Mouse (Mus musculus) cerebellum, adult 2 months (tissue): ENCODE measurements around the gene Foxj1. TPM values are rescaled to one million over a fixed set of nuclear protein-coding genes. Genes with fewer than 3 reads are reported as not detected.

Source experiments
- DNase-seq, 2 experiments: peaks; one replicate each; pipeline ENCODE4 v3.0.0; 2021
- H3K27ac ChIP-seq: fragments of 200-500 bp; 2 replicates; pipeline ENCODE4 v1.5.1; 2012; ENCODE audit warnings: low read length, control low read depth, inconsistent platforms; ENCODE audit not compliant: insufficient read depth
- H3K27me3 ChIP-seq: fragments of 200-500 bp; 2 replicates; pipeline ENCODE4 v1.6.1; 2012; ENCODE audit warnings: inconsistent platforms, mild to moderate bottlenecking, low read length, moderate library complexity; ENCODE audit not compliant: control insufficient read depth, insufficient read depth
- H3K4me1 ChIP-seq: fragments of 200-500 bp; 2 replicates; pipeline ENCODE4 v1.6.1; 2011; ENCODE audit warnings: low read length; ENCODE audit not compliant: control insufficient read depth, insufficient read depth
- H3K4me3 ChIP-seq: fragments of 200-500 bp; replicated peaks from 2 replicates; pipeline ENCODE3; 2011; ENCODE audit warnings: mild to moderate bottlenecking, low read depth, low read length, control low read depth; ENCODE audit not compliant: insufficient read depth
- CTCF ChIP-seq: fragments of 200-500 bp; IDR thresholded peaks from 2 replicates; pipeline ENCODE4 v1.5.1; 2011; ENCODE audit warnings: low read depth, mild to moderate bottlenecking, control low read depth, low read length, moderate library complexity, borderline replicate concordance; ENCODE audit not compliant: insufficient read depth
- POLR2A ChIP-seq: fragments of 200-500 bp; IDR thresholded peaks from 2 replicates; pipeline ENCODE4 v1.6.1; 2011; ENCODE audit warnings: low read length, control low read depth, borderline replicate concordance; ENCODE audit not compliant: insufficient read depth
- WGBS: fragments of 180-500 bp; shearing (Covaris S2); methylation state at CpG from one replicate; pipeline ENCODE4 v1.1.7; 2018; 5-methylcytosine and 5-hydroxymethylcytosine counted together
- polyA plus RNA-seq: library from polyadenylated mRNA; depleted of rRNA; stranded (reverse); fragments of >200 nt; gene quantifications from 2 replicates; pipeline ENCODE4 v1.2.3, GENCODE M21; 2012

Foxj1 gene
- polyA plus RNA-seq, 1 experiment, result 13.9 TPM

DNA sequence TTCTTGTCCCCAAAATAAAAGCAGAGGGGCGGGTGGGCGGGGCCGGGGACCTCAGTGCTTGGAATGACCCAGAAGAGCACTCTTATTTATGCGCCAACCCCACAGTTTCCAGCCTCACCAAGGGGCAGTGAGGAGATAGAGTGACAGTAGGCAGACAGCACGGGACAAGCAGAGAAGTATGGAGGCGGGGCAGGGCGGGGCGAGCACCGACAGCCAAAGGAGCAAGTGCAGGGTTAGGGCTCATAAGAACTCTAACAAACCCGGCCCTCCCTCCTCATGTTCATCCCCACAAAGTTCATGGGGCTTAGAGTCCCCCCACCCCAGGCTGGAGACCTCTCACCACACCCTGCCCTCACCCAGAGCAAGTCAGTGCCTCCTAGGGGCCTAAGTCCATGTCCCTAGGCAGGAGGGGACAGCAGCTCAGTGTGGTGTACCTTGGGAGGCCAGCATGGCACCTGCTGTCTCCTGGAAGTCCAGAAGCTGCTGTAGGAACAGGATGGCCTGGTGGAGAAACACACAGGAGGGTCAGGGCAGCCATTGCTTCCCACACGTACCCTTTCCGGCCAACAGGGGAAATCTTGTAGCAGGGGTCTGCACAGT lies 41.6 kb downstream of the Foxj1 start:
- TF ChIP-seq CTCF (no peak), POLR2A (no peak)

DNA sequence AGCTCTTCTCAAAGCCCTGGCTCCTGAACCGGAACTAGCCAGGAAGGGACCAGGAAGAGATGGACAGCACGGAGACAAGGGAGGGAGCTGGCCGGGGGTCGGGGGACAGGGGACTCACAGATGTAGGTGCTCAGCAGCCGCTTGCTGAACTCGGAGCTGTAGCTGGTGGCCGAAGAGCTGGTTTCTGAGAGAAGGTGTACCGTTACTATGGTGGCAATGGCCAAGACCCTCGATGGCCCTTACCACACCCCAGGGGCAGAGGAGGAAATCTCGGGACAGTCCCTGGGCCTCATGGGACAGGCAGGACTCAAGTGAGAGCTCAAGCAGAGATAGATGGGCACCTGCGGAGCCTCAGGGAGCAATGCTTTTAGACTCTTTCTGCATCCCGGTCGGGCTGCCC lies 42.8 kb downstream of the Foxj1 start:
- 95% methylated on average over 13 of the region's 13 CpGs for WGBS
- TF ChIP-seq CTCF (no peak), POLR2A (no peak)

More for the DNA sequence above, 41.6 kb downstream of the Foxj1 start:
- Histone ChIP-seq H3K4me1 (peaks cover 35% of the 10 kb centered on the region), H3K27ac (no peak overlapping the region), H3K27me3 (no peaks in the 10 kb centered on the region), H3K4me3 (no peak overlapping the region)
- no peak for DNase-seq
- 86% methylated on average over 12 of the region's 12 CpGs for WGBS

DNA sequence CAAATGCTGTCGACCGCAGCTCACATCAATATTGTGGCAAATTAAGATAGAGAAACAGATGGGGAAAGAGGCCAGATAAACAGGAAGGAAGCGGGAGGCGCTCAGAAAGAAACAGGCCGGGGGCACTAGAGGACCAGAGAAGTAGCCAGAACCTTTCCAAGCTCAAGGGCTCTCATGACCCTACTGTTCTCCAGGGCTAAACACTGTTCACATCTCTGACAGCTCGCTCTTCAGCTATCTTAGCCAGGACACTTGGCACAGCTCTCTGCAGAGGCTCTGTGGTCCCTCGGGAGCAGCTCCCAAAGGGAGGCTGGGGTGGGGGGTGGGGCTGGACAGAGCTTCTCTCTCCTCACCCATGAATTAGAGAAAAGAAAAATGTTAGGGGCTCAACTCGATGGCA lies 44.6 kb downstream of the Foxj1 start:
- Histone ChIP-seq H3K27ac (no peak overlapping the region), H3K4me1 (peaks cover 17% of the 10 kb centered on the region), H3K4me3 (no peak overlapping the region), H3K27me3 (no peaks in the 10 kb centered on the region)
- no peak for TF ChIP-seq POLR2A
- no peak for TF ChIP-seq CTCF
- WGBS, result 40% methylated on average over 8 of the region's 8 CpGs
- no peak for DNase-seq

More for the DNA sequence above, 42.8 kb downstream of the Foxj1 start:
- H3K27me3 ChIP-seq, result no peaks in the 10 kb centered on the region
- no peak overlapping the region for H3K4me3 ChIP-seq
- DNase-seq, result no peak
- H3K4me1 ChIP-seq, result peaks cover 28% of the 10 kb centered on the region
- no peak overlapping the region for H3K27ac ChIP-seq

DNA sequence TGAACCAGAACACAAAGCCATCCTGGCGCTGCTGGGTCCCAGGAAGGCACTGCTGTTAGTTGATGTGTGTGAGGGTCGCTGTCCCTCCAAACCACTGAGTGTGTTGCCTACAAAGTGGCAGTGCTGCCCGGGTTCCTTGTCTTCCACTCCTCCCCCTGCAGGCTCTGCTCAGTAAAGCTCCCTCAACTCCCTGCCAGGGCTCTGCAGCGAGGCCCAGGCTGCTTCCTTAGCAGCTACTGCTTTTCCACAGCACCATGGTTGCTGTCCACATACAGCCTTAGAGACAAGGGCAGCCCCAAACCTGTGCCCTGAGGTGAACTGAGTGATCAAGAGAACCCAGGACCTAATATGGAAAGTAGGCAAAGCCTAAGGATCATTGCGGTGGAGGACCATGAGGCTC lies 47.8 kb downstream of the Foxj1 start:
- peak in 1 of 2 experiments; percentile 16 for DNase-seq
- Histone ChIP-seq H3K4me3 (no peak overlapping the region), H3K27me3 (no peaks in the 10 kb centered on the region), H3K4me1 (peaks cover 15% of the 10 kb centered on the region), H3K27ac (no peak overlapping the region)
- 47% methylated on average over 5 of the region's 5 CpGs for WGBS
- no peak for TF ChIP-seq POLR2A
- no peak for TF ChIP-seq CTCF

DNA sequence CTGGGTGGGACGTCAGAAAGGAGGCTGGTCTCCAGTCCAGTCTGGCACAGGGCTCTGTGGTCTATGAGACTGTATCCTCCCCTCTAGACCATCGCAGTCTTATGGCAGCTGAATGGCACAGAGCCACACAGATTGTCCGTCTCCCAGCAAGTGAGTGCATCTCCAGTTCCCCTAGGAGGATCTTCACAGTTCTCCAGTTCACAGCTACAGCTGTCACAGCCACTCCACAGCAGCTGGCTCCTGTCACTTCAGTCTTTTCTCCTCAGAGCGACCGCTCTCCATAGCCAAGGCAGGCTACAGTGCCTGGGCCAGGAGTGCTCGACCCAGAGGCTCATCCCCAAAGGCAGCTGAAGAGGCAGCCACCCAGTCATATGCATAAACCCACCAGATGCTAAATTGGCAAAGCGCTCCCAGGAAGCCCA lies 49.4 kb downstream of the Foxj1 start:
- DNase-seq, result peak in 1 of 2 experiments; percentile 9
- WGBS, result 42% methylated on average over 7 of the region's 7 CpGs
- TF ChIP-seq POLR2A, result no peak
- TF ChIP-seq CTCF, result no peak
- Histone ChIP-seq H3K4me3 (no peak overlapping the region), H3K27me3 (no peaks in the 10 kb centered on the region; the same call in 1 of the 2 replicates), H3K4me1 (peaks cover 8% of the 10 kb centered on the region), H3K27ac (no peak overlapping the region)

DNA sequence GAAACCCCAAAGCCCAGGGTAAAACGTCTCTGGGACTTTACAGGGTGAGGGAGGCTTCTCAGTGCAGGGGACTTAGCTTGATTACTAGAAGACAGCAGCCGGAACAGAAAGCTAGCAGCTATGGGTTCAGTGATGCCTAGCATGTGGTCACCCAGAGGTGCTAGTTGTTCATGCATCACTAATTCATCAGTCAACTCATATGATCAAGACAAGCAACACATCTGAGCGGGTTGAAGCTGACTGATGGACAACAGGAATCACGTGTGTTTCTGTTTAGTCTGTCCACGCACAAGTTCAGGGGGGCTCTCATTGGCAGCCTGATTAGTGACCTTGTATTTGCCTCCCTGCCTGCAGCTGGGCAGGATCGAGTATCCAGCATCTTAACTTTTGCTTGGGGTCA lies 51.2 kb downstream of the Foxj1 start:
- WGBS, result 51% methylated on average over 6 of the region's 6 CpGs
- Histone ChIP-seq H3K4me1 (peaks cover 8% of the 10 kb centered on the region), H3K27me3 (no peaks in the 10 kb centered on the region; the same call in 1 of the 2 replicates), H3K4me3 (no peak overlapping the region), H3K27ac (no peak overlapping the region)
- DNase-seq, result no peak
- TF ChIP-seq CTCF (no peak), POLR2A (no peak)

DNA sequence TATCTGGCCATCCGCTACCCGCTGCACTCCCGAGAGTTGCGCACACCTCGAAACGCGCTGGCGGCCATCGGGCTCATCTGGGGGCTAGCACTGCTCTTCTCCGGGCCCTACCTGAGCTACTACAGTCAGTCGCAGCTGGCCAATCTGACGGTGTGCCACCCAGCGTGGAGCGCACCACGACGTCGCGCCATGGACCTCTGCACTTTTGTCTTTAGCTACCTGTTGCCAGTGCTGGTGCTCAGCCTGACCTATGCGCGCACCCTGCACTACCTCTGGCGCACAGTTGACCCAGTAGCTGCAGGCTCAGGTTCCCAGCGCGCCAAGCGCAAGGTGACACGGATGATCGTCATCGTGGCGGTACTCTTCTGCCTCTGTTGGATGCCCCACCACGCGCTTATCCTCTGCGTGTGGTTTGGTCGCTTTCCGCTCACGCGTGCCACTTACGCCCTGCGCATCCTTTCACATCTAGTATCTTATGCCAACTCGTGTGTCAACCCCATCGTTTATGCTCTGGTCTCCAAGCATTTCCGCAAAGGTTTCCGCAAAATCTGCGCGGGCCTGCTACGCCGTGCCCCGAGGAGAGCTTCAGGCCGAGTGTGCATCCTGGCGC lies 52.2 kb downstream of the Foxj1 start:
- H3K4me1 ChIP-seq, result peaks cover 8% of the 10 kb centered on the region
- WGBS, result 8% methylated on average over 48 of the region's 48 CpGs
- H3K27ac ChIP-seq, result no peak overlapping the region
- H3K27me3 ChIP-seq, result no peaks in the 10 kb centered on the region; the same call in 1 of the 2 replicates
- H3K4me3 ChIP-seq, result no peak overlapping the region
- TF ChIP-seq POLR2A (no peak), CTCF (no peak)
- DNase-seq, result peak in 1 of 2 experiments; percentile 13

DNA sequence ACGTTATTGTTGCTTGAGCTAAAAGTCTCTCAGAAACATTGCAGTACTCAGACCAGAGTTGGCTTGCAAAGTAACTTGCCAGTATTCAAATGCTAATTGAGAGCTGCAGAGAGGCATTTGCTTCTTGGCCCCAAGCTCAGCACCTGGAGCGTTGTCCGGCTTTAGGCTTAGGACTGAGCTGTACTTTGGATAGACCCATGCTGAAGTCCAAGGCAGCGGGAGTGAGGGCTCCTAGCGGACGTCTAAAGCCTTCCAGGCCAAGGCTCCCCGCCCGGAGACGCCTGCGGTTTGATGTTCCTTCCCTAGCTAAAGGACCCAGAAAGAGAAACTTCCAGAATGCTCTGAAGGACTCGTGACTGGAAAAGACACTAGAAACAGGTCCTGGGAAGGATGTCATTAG lies 53.1 kb downstream of the Foxj1 start:
- Histone ChIP-seq H3K27ac (no peak overlapping the region), H3K27me3 (no peaks in the 10 kb centered on the region; the same call in 1 of the 2 replicates), H3K4me3 (no peak overlapping the region), H3K4me1 (peaks cover 1% of the 10 kb centered on the region)
- TF ChIP-seq POLR2A, result no peak
- TF ChIP-seq CTCF, result no peak
- under 1% methylated on average over 11 of the region's 11 CpGs for whole genome bisulfite sequencing
- DNase-seq, result peak in 1 of 2 experiments; percentile 14

DNA sequence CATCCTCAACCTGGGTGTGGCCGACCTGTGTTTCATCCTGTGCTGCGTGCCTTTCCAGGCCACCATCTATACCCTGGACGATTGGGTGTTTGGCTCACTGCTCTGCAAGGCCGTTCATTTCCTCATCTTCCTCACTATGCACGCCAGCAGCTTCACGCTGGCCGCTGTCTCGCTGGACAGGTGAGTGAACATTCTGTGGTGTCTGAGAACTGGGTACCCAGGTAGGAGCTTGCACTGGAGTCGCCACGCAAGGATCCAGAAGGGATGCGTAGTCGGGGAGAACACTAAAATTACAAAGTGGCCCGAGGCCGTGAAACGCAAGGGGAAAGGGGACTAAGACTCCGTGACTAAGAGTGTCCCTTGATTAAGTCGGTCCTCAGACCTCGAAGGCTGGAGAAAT lies 53.5 kb downstream of the Foxj1 start:
- H3K27me3 ChIP-seq, result no peaks in the 10 kb centered on the region; the same call in 1 of the 2 replicates
- no peak for TF ChIP-seq POLR2A
- no peak for TF ChIP-seq CTCF
- no peaks in the 10 kb centered on the region for H3K4me1 ChIP-seq
- H3K27ac ChIP-seq, result no peak overlapping the region
- 2% methylated on average over 18 of the region's 18 CpGs for WGBS
- H3K4me3 ChIP-seq, result no peak overlapping the region
- DNase-seq, result peak in 1 of 2 experiments; percentile 16
